Mouse (Mus musculus): ENCODE measurements around the gene Inf2. TPM values are rescaled to one million over a fixed set of nuclear protein-coding genes. Genes with fewer than 3 reads are reported as not detected.

Inf2 gene
- polyA plus RNA-seq, 2 experiments = 6.9 to 27.5 TPM

GRCm38 (mm10) chr12:112626455-112626854 lies 37.9 kb downstream of the Inf2 start:
- Histone ChIP-seq H3K4me1 (ENCODE audit: control insufficient read depth, insufficient read depth, low read length) (peaks cover 11% of the 10 kb centered on the region), H3K4me2 (replicated peaks; ENCODE audit: low read depth, low read length, severe bottlenecking) (no peak overlapping the region), H3K4me3 (replicated peaks; ENCODE audit: low read length) (no peak overlapping the region), H3K9ac (ENCODE audit: low read depth, low read length, severe bottlenecking) (no peak overlapping the region), H3K36me3 (ENCODE audit: control insufficient read depth, insufficient read depth, low read length) (no peaks in the 10 kb centered on the region), H3K27me3 (ENCODE audit: control insufficient read depth, insufficient read depth, low read length) (no peaks in the 10 kb centered on the region), H3K9me3 (ENCODE audit: control insufficient read depth, low read length) (no peaks in the 10 kb centered on the region), H3K27ac (replicated peaks; ENCODE audit: low read depth, low read length) (no peak overlapping the region)
- TF ChIP-seq POLR2A (IDR thresholded peaks at IDR 0.05; ENCODE audit: borderline replicate concordance, extremely low read depth, insufficient read depth, insufficient read length) = no peak
- 60% methylated on average over 6 of the region's 6 CpGs for WGBS
- DNase-seq (ENCODE audit: low spot score) (no peak), ATAC-seq (ENCODE audit: low FRiP score, low read depth) (no peak)

DNA sequence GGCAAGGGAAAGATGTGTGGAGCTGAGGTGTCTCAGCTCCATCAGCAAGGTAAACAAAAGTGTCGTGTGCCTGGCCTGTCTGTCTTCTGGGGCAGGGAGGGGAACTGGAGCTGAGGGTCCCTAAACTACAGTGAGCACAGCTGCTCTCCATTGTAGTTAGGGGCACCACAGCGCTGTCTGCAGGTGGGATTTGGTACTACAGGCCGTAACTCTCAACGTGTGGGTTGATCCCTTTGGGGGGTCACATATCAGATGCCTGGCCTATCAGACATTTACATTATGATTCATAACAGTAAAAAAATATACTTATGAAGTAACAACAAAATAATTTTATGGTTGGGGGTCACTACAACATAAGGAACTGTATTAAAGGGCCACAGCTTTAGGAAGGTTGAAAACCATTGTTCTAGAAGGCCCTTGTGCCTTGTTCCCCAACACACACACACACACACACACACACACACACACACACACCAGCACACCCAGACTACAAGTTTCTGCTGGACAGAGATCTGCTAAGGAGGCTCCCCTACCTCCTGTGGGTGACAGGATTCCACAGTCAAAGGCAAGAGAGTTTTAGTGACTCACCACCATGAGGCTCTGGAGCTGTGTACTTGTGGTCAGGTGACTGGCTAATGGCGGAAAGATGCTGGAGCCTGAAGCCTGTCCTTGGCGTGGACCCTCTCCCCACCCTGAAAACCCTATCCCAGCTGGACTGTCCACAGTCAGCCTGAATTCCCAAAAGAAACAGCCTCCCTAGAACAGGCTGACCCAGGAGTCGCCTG lies 38.7 kb downstream of the Inf2 start:
- no peak for DNase-seq (ENCODE audit: low spot score)
- no peaks in the 10 kb centered on the region for H3K36me3 ChIP-seq (ENCODE audit: control insufficient read depth, insufficient read depth, low read length)

GRCm38 (mm10) chr12:112628197-112628596 lies 39.6 kb downstream of the Inf2 start:
- Histone ChIP-seq H3K9ac (ENCODE audit: low read depth, low read length, severe bottlenecking) (0 out of 2 replicates have a peak overlapping the region, but pooled peaks have one; percentile 29), H3K4me2 (replicated peaks; ENCODE audit: low read depth, low read length, severe bottlenecking) (no peak overlapping the region), H3K4me3 (replicated peaks; ENCODE audit: low read length) (no peak overlapping the region), H3K9me3 (ENCODE audit: control insufficient read depth, low read length) (no peaks in the 10 kb centered on the region), H3K36me3 (ENCODE audit: control insufficient read depth, insufficient read depth, low read length) (no peaks in the 10 kb centered on the region), H3K4me1 (ENCODE audit: control insufficient read depth, insufficient read depth, low read length) (peaks cover 11% of the 10 kb centered on the region), H3K27ac (replicated peaks; ENCODE audit: low read depth, low read length) (no peak overlapping the region), H3K27me3 (ENCODE audit: control insufficient read depth, insufficient read depth, low read length) (no peaks in the 10 kb centered on the region)
- no peak for ATAC-seq (ENCODE audit: low FRiP score, low read depth)
- DNase-seq (ENCODE audit: low spot score) = no peak
- whole genome bisulfite sequencing = 90% methylated on average over 6 of the region's 6 CpGs
- no peak for TF ChIP-seq POLR2A (IDR thresholded peaks at IDR 0.05; ENCODE audit: borderline replicate concordance, extremely low read depth, insufficient read depth, insufficient read length)

More for the DNA sequence above, 38.7 kb downstream of the Inf2 start:
- WGBS = 56% methylated on average over 7 of the region's 7 CpGs
- H3K4me3 ChIP-seq (replicated peaks; ENCODE audit: low read length) = no peak overlapping the region
- no peak overlapping the region for H3K9ac ChIP-seq (ENCODE audit: low read depth, low read length, severe bottlenecking)
- H3K27ac ChIP-seq (replicated peaks; ENCODE audit: low read depth, low read length) = no peak overlapping the region
- no peak overlapping the region for H3K4me2 ChIP-seq (replicated peaks; ENCODE audit: low read depth, low read length, severe bottlenecking)
- no peaks in the 10 kb centered on the region for H3K9me3 ChIP-seq (ENCODE audit: control insufficient read depth, low read length)
- peaks cover 11% of the 10 kb centered on the region for H3K4me1 ChIP-seq (ENCODE audit: control insufficient read depth, insufficient read depth, low read length)
- ATAC-seq (ENCODE audit: low FRiP score, low read depth) = no peak
- no peak for TF ChIP-seq POLR2A (IDR thresholded peaks at IDR 0.05; ENCODE audit: borderline replicate concordance, extremely low read depth, insufficient read depth, insufficient read length)
- no peaks in the 10 kb centered on the region for H3K27me3 ChIP-seq (ENCODE audit: control insufficient read depth, insufficient read depth, low read length)

DNA sequence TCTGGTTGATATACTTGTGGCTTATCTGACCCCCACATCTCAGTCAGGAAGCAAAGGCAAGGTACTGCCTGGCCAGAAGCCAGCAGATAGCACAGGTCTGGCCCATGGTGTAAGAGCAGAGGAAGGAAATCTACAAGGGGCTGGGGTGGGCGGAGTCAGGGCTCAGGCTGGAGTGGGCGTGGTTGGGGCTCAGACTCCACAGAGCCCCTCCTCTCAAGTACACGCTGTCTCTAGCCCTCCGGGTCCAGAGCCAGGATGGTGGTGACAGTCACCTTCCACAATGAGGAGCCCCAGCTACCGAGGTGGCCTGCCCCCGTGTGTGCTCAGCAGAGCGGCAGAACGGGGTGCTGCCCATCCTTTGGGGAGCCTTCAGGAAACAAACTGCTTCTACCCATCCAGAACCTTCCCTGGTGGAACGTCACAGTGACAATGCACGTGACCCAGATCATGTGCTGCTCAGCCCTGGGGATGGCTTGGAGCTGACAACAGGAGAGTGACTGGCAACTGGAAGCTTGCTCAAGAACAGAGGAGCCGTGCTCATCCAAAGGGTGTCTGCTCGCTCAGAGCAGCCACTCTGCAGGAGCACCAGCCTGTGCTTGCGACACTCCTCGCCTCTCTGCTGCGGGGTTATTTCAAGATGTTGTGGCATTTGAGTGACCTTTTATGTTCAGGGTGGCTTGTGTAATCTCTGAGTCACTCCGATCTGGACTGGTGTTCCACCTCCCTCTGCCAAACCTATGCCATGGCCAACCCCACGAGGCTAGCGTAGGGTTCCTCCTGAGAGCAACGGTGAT lies 40.5 kb downstream of the Inf2 start:
- WGBS = 33% methylated on average over 19 of the region's 19 CpGs

GRCm38 (mm10) chr12:112630029-112630428 lies 41.4 kb downstream of the Inf2 start:
- no peak overlapping the region for H3K9ac ChIP-seq (ENCODE audit: low read depth, low read length, severe bottlenecking)
- no peaks in the 10 kb centered on the region for H3K9me3 ChIP-seq (ENCODE audit: control insufficient read depth, low read length)
- no peak overlapping the region for H3K4me3 ChIP-seq (replicated peaks; ENCODE audit: low read length)
- peaks cover 11% of the 10 kb centered on the region for H3K4me1 ChIP-seq (ENCODE audit: control insufficient read depth, insufficient read depth, low read length)
- no peaks in the 10 kb centered on the region for H3K27me3 ChIP-seq (ENCODE audit: control insufficient read depth, insufficient read depth, low read length)
- no peaks in the 10 kb centered on the region for H3K36me3 ChIP-seq (ENCODE audit: control insufficient read depth, insufficient read depth, low read length)
- WGBS = 84% methylated on average over 12 of the region's 12 CpGs
- no peak for DNase-seq (ENCODE audit: low spot score)
- no peak overlapping the region for H3K27ac ChIP-seq (replicated peaks; ENCODE audit: low read depth, low read length)
- no peak for ATAC-seq (ENCODE audit: low FRiP score, low read depth)
- no peak for TF ChIP-seq POLR2A (IDR thresholded peaks at IDR 0.05; ENCODE audit: borderline replicate concordance, extremely low read depth, insufficient read depth, insufficient read length)
- H3K4me2 ChIP-seq (replicated peaks; ENCODE audit: low read depth, low read length, severe bottlenecking) = no peak overlapping the region

More for the DNA sequence above, 40.5 kb downstream of the Inf2 start:
- no peak for TF ChIP-seq POLR2A (IDR thresholded peaks at IDR 0.05; ENCODE audit: borderline replicate concordance, extremely low read depth, insufficient read depth, insufficient read length)
- Histone ChIP-seq H3K4me1 (ENCODE audit: control insufficient read depth, insufficient read depth, low read length) (peaks cover 11% of the 10 kb centered on the region), H3K4me2 (replicated peaks; ENCODE audit: low read depth, low read length, severe bottlenecking) (peak overlapping the region; percentile 50), H3K27ac (replicated peaks; ENCODE audit: low read depth, low read length) (no peak overlapping the region; the same call in 1 of the 2 replicates), H3K9me3 (ENCODE audit: control insufficient read depth, low read length) (no peaks in the 10 kb centered on the region), H3K36me3 (ENCODE audit: control insufficient read depth, insufficient read depth, low read length) (no peaks in the 10 kb centered on the region), H3K4me3 (replicated peaks; ENCODE audit: low read length) (peak overlapping the region; percentile 21), H3K27me3 (ENCODE audit: control insufficient read depth, insufficient read depth, low read length) (no peaks in the 10 kb centered on the region), H3K9ac (ENCODE audit: low read depth, low read length, severe bottlenecking) (peak overlapping the region; percentile 29; the same call in 1 of the 2 replicates)
- ATAC-seq (ENCODE audit: low FRiP score, low read depth) (peak; percentile 83), DNase-seq (ENCODE audit: low spot score) (peak; percentile 53)
